Mouse (Mus musculus) liver, embryonic 13.5 days (tissue): ENCODE measurements at regions not wholly inside any gene's neighbourhood (a gene's known extent, or its start where the extent isn't known, plus 50 kb on each side); places are given as distances from the start of the nearest gene placed in this dataset.

Source experiments
- ATAC-seq: fragments of 200-750 bp; cut with Nextera tagmentation; 2 replicates; pipeline ENCODE4 v1.8.0; 2017; ENCODE audit warnings: low read depth, mild to moderate bottlenecking, moderate number of reproducible peaks, moderate library complexity
- DNase-seq: peaks from one replicate; pipeline ENCODE4 v3.0.0; 2022
- H3K27ac ChIP-seq: fragments of 300-500 bp; sonication (generic); 2 replicates; pipeline ENCODE4 v1.5.1; 2015; ENCODE audit warnings: moderate library complexity, mild to moderate bottlenecking, inconsistent platforms
- H3K27me3 ChIP-seq: fragments of 300-500 bp; sonication (generic); 2 replicates; pipeline ENCODE4 v1.6.1; 2015; ENCODE audit warnings: mild to moderate bottlenecking, inconsistent platforms
- H3K36me3 ChIP-seq: fragments of 300-500 bp; sonication (generic); 2 replicates; pipeline ENCODE4 v1.6.1; 2015; ENCODE audit warnings: mild to moderate bottlenecking, inconsistent platforms
- H3K4me1 ChIP-seq: fragments of 300-500 bp; sonication (generic); replicated peaks from 2 replicates; pipeline ENCODE4 v1.6.1; 2015; ENCODE audit warnings: inconsistent platforms
- H3K4me2 ChIP-seq: fragments of 300-500 bp; sonication (generic); 2 replicates; pipeline ENCODE4 v1.6.1; 2015; ENCODE audit warnings: inconsistent platforms, mild to moderate bottlenecking, moderate library complexity
- H3K4me3 ChIP-seq: fragments of 300-500 bp; sonication (generic); replicated peaks from 2 replicates; pipeline ENCODE4 v1.5.1; 2015; ENCODE audit warnings: mild to moderate bottlenecking, inconsistent platforms
- H3K9ac ChIP-seq: fragments of 300-500 bp; sonication (generic); 2 replicates; pipeline ENCODE4 v1.6.1; 2015; ENCODE audit warnings: mild to moderate bottlenecking, inconsistent platforms
- H3K9me3 ChIP-seq: fragments of 300-500 bp; sonication (generic); replicated peaks from 2 replicates; pipeline ENCODE4 v1.6.1; 2016; ENCODE audit warnings: inconsistent platforms
- WGBS: fragments of 180-500 bp; shearing (Covaris S2); methylation state at CpG from one replicate; pipeline ENCODE4 v1.1.7; 2015; ENCODE audit not compliant: insufficient replicate concordance; 5-methylcytosine and 5-hydroxymethylcytosine counted together

DNA sequence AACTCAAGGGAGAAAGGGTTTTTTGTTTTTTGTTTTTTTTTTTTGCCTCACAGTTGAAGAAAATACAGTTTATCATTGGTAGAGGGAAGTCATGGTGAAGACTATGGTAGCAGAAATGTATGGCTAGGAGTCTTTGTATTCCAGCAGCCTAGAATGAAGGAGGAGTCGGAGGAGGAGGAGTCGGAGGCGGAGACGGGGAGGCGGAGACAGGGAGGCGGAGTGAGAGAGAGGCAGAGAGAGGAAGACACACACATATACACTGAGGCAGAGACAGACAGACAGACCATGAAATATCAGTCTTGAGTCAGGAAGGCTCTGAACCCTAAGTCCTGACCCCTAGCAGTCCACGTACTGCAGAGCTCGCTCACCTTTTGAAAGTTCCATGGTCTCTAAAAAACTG, 95.0 kb upstream of the Fhl2 start:
- Histone ChIP-seq H3K9me3 (no peaks in the 10 kb centered on the region), H3K4me2 (no peak overlapping the region), H3K27ac (no peak overlapping the region), H3K4me1 (peaks cover 13% of the 10 kb centered on the region; the same call in 1 of the 2 replicates), H3K36me3 (no peaks in the 10 kb centered on the region), H3K9ac (no peak overlapping the region), H3K27me3 (no peaks in the 10 kb centered on the region), H3K4me3 (no peak overlapping the region)
- 75% methylated on average over 8 of the region's 8 CpGs for WGBS
- no peak for ATAC-seq
- DNase-seq = no peak

DNA sequence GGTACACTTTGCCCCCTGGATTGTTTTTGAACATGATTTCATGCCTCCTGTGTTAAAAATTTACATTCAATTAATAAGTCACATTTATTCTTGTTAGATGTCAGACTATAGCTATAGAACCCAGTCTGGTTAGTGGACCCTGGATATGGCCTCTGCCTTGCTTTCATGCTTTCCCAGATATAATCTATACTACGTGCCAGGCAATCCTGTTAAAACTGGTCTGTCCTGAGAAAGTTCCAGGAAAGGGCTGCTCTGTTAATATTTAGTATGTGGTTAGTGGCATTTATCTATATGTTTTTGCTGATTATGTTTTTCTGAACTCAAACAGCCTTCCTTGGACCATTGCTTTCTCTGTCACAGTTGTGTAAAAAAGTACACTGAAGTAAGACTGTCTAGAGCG, 95.8 kb upstream of the Fhl2 start:
- no peak for DNase-seq
- H3K9ac ChIP-seq = no peak overlapping the region
- no peak overlapping the region for H3K4me2 ChIP-seq
- H3K9me3 ChIP-seq = no peaks in the 10 kb centered on the region
- 63% methylated on average over 2 of the region's 2 CpGs for WGBS
- no peak overlapping the region for H3K4me3 ChIP-seq
- H3K36me3 ChIP-seq = no peaks in the 10 kb centered on the region
- H3K27ac ChIP-seq = no peak overlapping the region
- no peak for ATAC-seq
- H3K27me3 ChIP-seq = no peaks in the 10 kb centered on the region
- H3K4me1 ChIP-seq = peaks cover 20% of the 10 kb centered on the region

DNA sequence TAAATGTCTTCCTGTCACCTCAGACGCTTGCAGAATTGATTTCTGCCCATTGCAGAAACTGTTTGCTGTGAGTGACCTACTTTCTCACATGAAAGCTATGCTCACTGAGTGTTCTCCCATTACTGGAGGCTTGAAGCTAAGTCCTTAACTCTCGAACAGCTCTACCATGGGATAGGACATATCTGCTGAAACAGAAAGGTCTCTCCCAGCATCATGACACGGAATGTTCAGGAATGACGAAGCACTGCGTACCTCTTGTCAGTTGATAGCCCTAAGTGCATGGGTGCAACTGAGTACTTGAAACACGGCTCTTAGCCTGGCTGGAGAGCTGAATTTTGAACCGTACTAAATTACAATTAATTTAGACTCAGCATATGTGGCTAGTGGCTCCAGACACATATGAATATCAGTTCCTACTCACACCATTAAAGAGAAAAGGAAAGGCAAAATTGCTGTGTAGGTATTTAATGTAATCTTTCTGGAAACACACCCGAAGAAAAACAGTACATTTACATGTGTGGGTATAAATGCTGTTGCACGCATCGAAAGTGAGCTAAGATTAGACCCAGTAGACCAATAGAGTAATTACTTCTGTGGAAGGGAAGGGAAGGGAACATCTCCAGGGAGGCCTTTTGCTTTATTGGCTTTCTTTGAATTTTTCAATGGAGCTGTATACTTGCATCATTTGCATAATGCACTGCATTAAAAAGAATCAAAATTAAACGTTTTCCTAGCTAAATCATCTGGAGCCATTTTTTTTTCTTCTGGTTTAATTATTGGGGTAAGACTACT, 97.6 kb upstream of the Fhl2 start:
- Histone ChIP-seq H3K27ac (no peak overlapping the region), H3K4me3 (no peak overlapping the region), H3K4me1 (peaks cover 36% of the 10 kb centered on the region), H3K9ac (no peak overlapping the region), H3K9me3 (no peaks in the 10 kb centered on the region), H3K4me2 (no peak overlapping the region), H3K27me3 (no peaks in the 10 kb centered on the region), H3K36me3 (no peaks in the 10 kb centered on the region)
- 76% methylated on average over 11 of the region's 11 CpGs for WGBS
- ATAC-seq (no peak), DNase-seq (no peak)

DNA sequence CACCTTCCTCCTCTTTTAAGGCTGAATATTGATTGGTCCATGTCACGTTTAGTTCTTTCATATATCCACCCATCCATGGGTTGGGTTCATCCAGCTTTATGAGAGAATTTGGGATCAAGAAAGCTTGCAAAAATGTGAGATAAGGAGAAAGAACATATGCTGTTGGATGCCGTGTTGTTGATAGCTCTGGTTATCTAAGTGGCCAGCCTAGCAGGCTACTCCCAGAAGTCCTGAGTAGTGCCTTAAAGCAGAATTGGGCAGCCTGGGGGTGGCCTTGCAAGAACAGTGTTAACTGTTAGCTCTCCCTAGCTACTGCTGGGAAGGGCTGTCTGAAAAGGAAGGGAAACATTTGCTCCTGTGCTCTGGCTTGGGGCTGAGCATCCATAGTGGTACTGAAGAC, 100.8 kb upstream of the Fhl2 start:
- H3K4me2 ChIP-seq = peak overlapping the region; percentile 28; the same call in 1 of the 2 replicates
- ATAC-seq = peak; percentile 90
- H3K27me3 ChIP-seq = no peaks in the 10 kb centered on the region
- H3K4me3 ChIP-seq = no peak overlapping the region
- no peaks in the 10 kb centered on the region for H3K36me3 ChIP-seq
- DNase-seq = peak; percentile 47
- WGBS = 18% methylated on average over 2 of the region's 2 CpGs
- H3K9ac ChIP-seq = no peak overlapping the region
- H3K4me1 ChIP-seq = peaks cover 40% of the 10 kb centered on the region
- H3K27ac ChIP-seq = 0 out of 2 replicates have a peak overlapping the region, but pooled peaks have one; percentile 6
- no peaks in the 10 kb centered on the region for H3K9me3 ChIP-seq

DNA sequence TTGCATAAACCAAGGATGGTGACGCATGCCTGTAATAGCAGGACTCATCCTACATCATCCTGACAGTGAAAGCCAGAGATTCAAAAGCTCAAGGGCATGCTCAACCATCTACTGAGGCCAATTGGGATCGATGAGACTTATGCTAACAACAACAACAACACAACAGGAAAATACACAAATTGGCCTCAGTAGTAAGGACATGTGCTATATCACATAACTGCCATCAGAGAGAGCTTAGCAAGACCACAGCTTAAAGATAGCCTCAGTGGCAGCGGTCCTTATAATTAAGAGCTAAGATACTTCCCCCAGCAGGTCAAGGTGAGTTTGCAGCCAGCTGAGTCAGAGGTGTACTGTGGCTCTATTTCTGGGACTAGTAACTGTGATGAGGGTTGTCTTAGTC, 102.0 kb upstream of the Fhl2 start:
- DNase-seq = no peak
- Histone ChIP-seq H3K36me3 (no peaks in the 10 kb centered on the region), H3K27me3 (no peaks in the 10 kb centered on the region), H3K9ac (no peak overlapping the region), H3K4me3 (no peak overlapping the region), H3K4me2 (no peak overlapping the region), H3K9me3 (no peaks in the 10 kb centered on the region), H3K27ac (no peak overlapping the region), H3K4me1 (peaks cover 40% of the 10 kb centered on the region)
- 74% methylated on average over 3 of the region's 3 CpGs for WGBS
- no peak for ATAC-seq

DNA sequence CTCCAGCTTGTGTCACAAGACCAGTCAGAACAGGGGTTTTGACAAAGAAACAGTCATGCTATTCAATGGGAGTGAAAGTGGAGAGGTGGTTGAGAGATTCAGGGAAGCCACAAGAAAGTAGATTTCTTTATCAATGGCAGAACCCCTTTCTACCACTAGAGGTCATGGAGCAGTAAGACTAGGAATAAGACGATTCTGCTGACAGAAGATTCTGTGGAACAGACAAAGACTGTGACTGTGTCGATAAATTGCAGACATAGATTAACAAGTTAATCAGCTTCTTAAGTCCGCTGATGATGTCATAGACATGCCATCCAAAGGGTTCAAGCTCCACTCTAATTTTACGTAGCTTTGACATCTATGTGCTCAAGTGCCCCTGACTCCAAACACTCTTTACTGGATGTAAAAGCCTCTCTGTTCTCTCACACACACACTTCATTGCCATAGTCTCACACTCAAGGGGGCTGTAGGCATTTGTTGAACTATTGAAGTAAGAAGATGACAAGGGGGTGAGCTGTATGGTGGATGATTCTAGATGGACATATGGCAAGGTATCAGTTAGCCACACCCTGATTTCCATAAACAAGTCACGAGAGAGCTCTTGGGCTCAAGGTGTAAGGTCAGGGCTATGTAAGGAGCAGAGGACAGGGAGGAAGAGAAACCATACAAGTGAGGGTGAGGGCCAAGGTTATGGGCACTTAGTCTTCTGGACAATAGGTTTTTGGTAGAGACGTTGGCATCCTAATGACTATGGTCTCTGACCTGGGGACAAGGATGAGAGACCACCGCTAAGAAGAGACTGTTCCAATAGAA, 102.9 kb upstream of the Fhl2 start:
- H3K9me3 ChIP-seq = no peaks in the 10 kb centered on the region
- H3K9ac ChIP-seq = no peak overlapping the region
- no peak for ATAC-seq
- 39% methylated on average over 7 of the region's 7 CpGs for WGBS
- H3K36me3 ChIP-seq = no peaks in the 10 kb centered on the region
- no peak overlapping the region for H3K4me3 ChIP-seq
- no peak overlapping the region for H3K4me2 ChIP-seq
- peak; percentile 12 for DNase-seq
- no peaks in the 10 kb centered on the region for H3K27me3 ChIP-seq
- no peak overlapping the region for H3K27ac ChIP-seq
- H3K4me1 ChIP-seq = peaks cover 40% of the 10 kb centered on the region

DNA sequence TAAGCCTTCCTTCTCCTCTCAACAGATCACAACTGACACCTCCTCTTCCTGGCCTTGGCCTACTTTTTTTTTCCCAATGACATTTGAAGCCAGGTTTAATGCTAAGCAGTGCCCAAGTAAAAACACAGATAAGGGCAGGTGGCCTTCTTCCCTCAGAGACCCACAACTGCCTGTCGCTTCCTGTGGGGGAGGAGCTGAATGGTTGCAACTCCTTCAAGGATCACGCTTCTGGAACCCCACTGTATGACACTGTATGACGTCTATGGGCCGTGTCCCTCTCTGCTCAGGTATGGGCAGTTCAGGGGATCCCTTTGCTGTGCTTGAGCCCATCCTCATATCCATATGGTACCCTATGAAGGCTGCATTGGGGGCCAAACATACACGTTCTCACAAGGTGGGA, 103.9 kb upstream of the Fhl2 start:
- no peak overlapping the region for H3K9ac ChIP-seq
- H3K36me3 ChIP-seq = no peaks in the 10 kb centered on the region
- H3K27me3 ChIP-seq = no peaks in the 10 kb centered on the region
- H3K4me3 ChIP-seq = no peak overlapping the region
- H3K4me1 ChIP-seq = peaks cover 35% of the 10 kb centered on the region
- 50% methylated on average over 5 of the region's 5 CpGs for WGBS
- no peaks in the 10 kb centered on the region for H3K9me3 ChIP-seq
- DNase-seq (no peak), ATAC-seq (no peak)
- no peak overlapping the region for H3K27ac ChIP-seq
- H3K4me2 ChIP-seq = no peak overlapping the region

DNA sequence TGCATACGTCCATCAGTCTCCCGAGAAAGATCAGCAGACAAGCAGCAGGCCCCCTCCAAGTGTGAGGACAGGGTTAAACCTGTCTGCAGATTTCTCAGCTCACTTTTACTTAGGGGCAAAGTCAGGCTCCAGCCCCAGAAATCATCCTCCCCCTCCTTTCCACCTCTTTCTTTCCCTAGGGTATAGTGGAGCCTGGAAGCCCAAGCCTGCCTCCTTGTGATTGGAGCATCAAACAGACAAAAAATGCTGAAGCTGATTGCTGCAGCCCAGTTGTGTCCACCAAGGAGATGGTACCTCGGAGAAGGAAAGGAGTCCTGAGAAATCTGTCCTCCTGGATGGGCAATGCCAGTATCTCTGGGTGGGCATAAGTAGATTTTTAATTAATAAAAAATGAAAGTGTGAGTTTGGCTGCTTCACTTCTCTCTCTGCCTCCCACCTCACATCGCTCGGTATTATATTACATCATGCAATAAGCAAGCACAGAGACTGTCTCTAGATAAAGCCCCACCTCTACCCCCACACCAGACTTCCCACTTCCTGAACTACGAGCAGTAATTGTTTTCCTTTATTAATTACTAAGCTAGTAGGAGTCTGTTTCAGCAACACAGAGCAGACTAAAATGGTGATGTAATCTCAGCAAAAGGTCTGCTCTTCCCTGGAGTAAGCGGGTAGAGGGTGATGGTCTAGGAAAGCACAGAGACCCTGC, 105.2 kb upstream of the Fhl2 start:
- DNase-seq = no peak
- no peak overlapping the region for H3K9ac ChIP-seq
- no peaks in the 10 kb centered on the region for H3K9me3 ChIP-seq
- H3K4me2 ChIP-seq = no peak overlapping the region
- H3K27ac ChIP-seq = no peak overlapping the region
- H3K36me3 ChIP-seq = no peaks in the 10 kb centered on the region
- no peak for ATAC-seq
- WGBS = 60% methylated on average over 7 of the region's 7 CpGs
- H3K27me3 ChIP-seq = no peaks in the 10 kb centered on the region
- H3K4me3 ChIP-seq = no peak overlapping the region
- H3K4me1 ChIP-seq = peaks cover 26% of the 10 kb centered on the region

DNA sequence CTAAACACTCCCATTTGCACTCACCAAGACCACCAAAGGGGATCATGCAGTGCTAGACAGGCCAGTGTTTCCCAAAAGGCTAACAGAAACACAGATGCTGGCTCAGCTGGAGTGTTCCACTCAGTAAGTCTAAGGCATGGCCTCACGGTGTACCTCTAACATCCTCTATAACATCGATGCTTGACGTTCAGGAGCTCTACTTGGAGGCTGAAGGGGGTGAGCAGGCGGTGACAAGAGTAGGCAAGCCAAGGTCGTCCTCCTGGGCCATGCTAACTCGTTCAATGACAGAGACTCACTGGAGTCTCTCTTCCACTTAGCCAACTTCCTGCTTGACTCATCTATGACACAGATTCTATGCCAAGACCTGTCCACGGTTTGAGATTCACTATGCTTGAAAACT, 105.9 kb upstream of the Fhl2 start:
- ATAC-seq (no peak), DNase-seq (no peak)
- 62% methylated on average over 7 of the region's 7 CpGs for whole genome bisulfite sequencing
- Histone ChIP-seq H3K27ac (no peak overlapping the region), H3K4me3 (no peak overlapping the region), H3K4me1 (peaks cover 19% of the 10 kb centered on the region), H3K9me3 (no peaks in the 10 kb centered on the region), H3K27me3 (no peaks in the 10 kb centered on the region), H3K4me2 (no peak overlapping the region), H3K36me3 (no peaks in the 10 kb centered on the region), H3K9ac (no peak overlapping the region)

DNA sequence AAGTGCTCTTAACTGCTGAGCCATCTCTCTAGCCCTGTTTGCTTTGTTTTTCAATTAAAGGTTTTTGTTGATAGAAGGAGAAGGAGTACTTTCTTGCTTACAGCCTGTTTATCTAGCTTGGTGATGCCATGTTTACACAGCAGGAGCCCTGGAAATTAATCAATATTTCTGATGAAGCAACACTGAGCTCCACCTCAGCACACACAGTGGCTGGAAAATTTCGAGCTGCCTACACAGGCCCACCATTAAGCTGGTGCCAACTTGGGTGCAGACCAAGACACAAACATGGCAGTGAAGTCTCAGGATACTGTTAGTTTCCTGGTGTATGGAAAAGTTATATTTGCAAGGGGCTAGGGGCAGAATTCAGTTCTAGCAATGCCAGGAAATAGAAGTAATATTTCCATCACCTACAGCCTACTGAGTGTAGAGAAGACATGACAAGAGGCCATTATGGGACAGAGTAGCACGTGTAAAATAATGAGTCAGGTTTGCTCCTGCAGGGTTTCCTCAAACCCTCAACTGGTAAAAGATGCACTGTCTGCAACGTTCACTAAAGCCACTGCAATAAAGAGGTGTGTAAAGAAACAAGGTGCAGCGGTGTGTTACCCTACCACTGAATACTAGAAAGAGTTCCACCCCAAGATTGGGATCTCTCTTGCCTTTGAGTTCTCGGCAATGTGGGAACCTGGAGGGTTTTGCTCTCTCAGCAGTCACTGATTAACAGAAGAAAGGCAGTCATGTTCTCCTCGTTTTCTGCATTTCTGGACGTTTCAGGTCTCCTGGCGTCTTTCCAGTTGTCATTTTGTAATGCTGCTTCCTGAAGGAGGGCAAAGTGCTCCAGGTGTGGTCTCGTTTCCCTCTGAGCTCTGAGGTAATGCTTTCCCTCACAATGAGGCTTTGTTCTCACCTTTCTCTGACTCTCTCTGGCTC, 108.8 kb upstream of the Fhl2 start:
- DNase-seq (no peak), ATAC-seq (peak; percentile 41; the same call in 1 of the 2 replicates)
- H3K9ac ChIP-seq = no peak overlapping the region
- no peaks in the 10 kb centered on the region for H3K36me3 ChIP-seq
- H3K4me2 ChIP-seq = no peak overlapping the region
- H3K27ac ChIP-seq = no peak overlapping the region
- no peaks in the 10 kb centered on the region for H3K9me3 ChIP-seq
- H3K4me3 ChIP-seq = no peak overlapping the region
- WGBS = 50% methylated on average over 9 of the region's 9 CpGs
- no peaks in the 10 kb centered on the region for H3K4me1 ChIP-seq
- H3K27me3 ChIP-seq = no peaks in the 10 kb centered on the region
